Mouse (Mus musculus): Measurements from ENCODE around the gene Rnf157. TPM values are rescaled to one million over a fixed set of nuclear protein-coding genes. Genes with fewer than 3 reads are reported as not detected.
A peak's percentile ranks its signal among the peaks of the same experiment; 100 is the strongest.

Gene Rnf157
- total and polyA plus RNA-seq, 2 experiments from 2014 or later, result 56.7 to 105 TPM

DNA sequence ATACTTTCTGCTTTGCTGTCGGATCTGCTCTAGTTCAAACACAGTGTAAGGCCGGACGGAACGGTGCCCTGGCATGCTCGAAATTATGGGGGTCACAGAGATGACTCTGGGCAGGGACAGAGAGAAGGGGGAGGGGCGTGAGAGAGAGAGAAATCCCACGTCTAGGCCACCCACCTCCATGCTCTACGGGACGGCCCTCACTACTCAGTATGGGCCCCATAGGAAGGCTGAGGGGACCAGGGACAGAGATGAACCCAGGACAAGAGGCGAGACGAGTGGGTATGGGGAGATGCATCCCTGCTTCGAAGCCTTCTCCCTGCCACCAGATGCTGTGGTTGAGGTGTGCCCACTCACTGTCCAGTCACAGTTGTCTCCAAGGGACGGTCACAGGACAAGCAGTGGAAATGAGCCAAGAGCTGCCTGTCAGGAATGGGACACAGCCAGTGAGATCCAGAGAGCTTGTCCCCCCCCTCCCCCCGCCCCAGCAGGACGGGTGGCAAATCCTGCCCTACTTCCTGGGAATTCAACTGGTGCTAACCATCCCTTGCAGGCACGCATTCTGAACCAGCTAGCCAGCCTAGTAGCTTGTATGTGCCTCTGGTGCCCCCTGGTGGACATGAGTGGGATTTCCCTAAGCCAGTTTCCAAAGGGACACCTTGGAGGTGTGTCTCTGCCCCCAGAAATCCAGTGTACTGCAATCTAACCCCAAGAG, 32.9 kb upstream of the Rnf157 start:
- H3K36me3 ChIP-seq (ENCODE audit: insufficient read depth), result no peaks in the 10 kb centered on the region; the same call in 1 of the 2 replicates
- peak; percentile 99 for TF ChIP-seq CTCF (IDR thresholded peaks at IDR 0.05; ENCODE audit: low read depth)
- peaks cover 7% of the 10 kb centered on the region; the same call in 1 of the 2 replicates for H3K9me3 ChIP-seq (ENCODE audit: low read length)
- H3K4me1 ChIP-seq (ENCODE audit: insufficient read depth), result no peaks in the 10 kb centered on the region
- H3K4me2 ChIP-seq (ENCODE audit: low read depth), result no peak overlapping the region
- H3K9ac ChIP-seq, result no peak overlapping the region
- no peak overlapping the region for H3K4me3 ChIP-seq (ENCODE audit: low read depth, low read length)
- DNase-seq, result peak; percentile 93
- 40% methylated on average over 16 of the region's 16 CpGs for WGBS
- peak; percentile 78 for ATAC-seq
- peaks cover 7% of the 10 kb centered on the region; the same call in 1 of the 2 replicates for H3K27me3 ChIP-seq (ENCODE audit: insufficient read depth, low read length)
- no peak overlapping the region for H3K27ac ChIP-seq (ENCODE audit: low read depth, low read length)

DNA sequence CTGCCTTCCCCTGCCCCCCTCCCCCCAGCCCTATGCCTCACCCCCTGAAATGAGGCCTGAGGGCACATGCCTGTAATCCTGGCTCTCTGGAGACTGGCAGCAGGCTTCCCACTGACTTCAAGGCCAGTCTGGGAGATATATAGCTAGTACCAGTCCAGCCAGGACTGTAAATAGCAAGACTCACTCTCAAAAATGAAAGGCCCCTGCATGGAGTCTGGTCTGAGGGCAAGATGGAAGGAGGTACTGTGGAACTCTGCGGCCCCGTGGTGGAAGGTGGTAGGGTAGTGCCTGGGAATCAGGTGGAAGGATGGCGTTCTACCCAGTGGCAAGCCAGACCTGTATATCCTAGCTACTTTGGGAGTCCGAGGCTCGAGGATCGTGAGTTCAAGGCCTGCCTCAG, 31.1 kb upstream of the Rnf157 start:
- peaks cover 7% of the 10 kb centered on the region; the same call in 1 of the 2 replicates for H3K27me3 ChIP-seq (ENCODE audit: insufficient read depth, low read length)
- WGBS, result 84% methylated on average over 6 of the region's 6 CpGs
- H3K9me3 ChIP-seq (ENCODE audit: low read length), result no peaks in the 10 kb centered on the region
- peaks cover 6% of the 10 kb centered on the region for H3K36me3 ChIP-seq (ENCODE audit: insufficient read depth)
- no peak overlapping the region for H3K9ac ChIP-seq
- no peak overlapping the region for H3K4me3 ChIP-seq (ENCODE audit: low read depth, low read length)
- DNase-seq (no peak), ATAC-seq (no peak)
- TF ChIP-seq CTCF (IDR thresholded peaks at IDR 0.05; ENCODE audit: low read depth), result no peak
- H3K4me2 ChIP-seq (ENCODE audit: low read depth), result no peak overlapping the region
- H3K4me1 ChIP-seq (ENCODE audit: insufficient read depth), result no peaks in the 10 kb centered on the region
- no peak overlapping the region for H3K27ac ChIP-seq (ENCODE audit: low read depth, low read length)

DNA sequence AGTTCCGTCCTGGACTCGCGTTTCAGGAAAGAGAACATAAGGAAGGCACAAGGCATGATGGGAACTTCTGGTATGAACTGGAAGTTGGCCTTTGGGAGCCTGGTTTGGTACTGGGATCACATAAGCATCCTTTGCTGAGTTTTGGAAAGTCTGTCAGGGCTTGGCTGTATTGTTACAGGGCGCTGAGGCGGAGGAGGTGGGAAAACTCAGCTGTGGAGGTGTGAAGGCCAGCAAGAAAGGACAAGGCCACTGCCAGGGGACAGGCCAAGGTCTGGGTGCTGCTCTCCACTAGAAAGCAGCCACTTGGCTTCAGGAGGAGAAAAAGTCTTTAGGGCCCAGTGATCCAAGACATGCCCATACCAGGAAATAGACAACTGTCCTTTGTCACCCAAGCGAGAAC, 30.5 kb upstream of the Rnf157 start:
- Histone ChIP-seq H3K4me3 (ENCODE audit: low read depth, low read length) (no peak overlapping the region), H3K27me3 (ENCODE audit: insufficient read depth, low read length) (peaks cover 7% of the 10 kb centered on the region; the same call in 1 of the 2 replicates), H3K4me2 (ENCODE audit: low read depth) (no peak overlapping the region), H3K9ac (no peak overlapping the region), H3K4me1 (ENCODE audit: insufficient read depth) (no peaks in the 10 kb centered on the region), H3K9me3 (ENCODE audit: low read length) (no peaks in the 10 kb centered on the region), H3K27ac (ENCODE audit: low read depth, low read length) (no peak overlapping the region), H3K36me3 (ENCODE audit: insufficient read depth) (peaks cover 8% of the 10 kb centered on the region)
- TF ChIP-seq CTCF (IDR thresholded peaks at IDR 0.05; ENCODE audit: low read depth), result no peak
- 83% methylated on average over 6 of the region's 6 CpGs for WGBS
- DNase-seq (no peak), ATAC-seq (no peak)

DNA sequence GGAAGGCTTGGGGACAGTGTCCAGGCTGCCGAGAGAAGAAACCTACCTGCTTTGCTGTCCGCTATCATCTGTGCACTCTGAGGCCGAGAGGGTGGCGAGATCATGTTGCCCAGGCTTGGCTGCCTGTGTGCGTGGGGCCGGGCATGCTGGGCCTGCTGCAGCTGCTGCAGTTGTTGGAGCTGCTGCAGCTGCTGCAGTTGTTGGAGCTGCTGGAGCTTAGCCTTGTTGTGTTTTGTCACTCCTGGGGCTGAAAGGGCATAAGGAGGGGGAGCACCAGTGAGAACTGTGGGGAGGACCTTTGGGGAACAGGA, 30.0 kb upstream of the Rnf157 start:
- H3K36me3 ChIP-seq (ENCODE audit: insufficient read depth), result peaks cover 8% of the 10 kb centered on the region
- no peak for ATAC-seq

DNA sequence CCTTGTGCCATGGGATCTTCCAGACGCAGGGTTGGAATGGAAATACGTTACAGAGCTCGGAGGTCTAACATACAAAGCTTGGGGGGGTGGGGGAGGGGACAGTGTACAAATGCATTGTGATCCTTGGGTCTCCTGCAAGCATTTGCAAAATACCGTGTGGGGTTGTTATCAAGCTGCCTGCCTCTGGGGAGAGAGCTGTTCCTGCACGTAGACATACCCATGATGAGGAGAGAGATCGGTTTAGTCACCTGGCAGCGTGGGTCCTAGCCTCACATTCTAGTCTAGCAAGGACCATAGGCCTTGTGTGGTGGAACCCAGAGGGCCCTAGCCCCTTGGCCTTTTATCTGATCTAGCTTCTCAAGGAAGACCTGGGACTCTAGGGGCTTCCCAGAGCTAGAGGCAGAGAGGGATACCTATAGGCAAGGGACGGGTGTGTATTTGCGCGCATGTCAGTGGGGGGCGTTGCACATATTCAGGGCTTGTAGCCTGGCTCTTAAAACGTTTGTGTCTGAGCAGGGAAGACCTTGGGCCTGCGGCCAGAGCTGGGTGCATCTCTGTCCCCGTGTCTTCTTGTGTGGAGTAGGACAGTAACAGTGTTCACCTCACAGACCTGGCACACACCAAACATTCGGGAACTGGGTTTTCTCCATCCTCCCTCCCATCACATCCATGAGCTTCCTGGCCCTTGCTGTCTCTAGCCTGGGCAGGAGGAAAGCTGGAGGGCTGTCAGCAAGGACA, 29.5 kb upstream of the Rnf157 start:
- H3K36me3 ChIP-seq (ENCODE audit: insufficient read depth), result peaks cover 8% of the 10 kb centered on the region
- no peak overlapping the region for H3K27ac ChIP-seq (ENCODE audit: low read depth, low read length)
- 0 out of 2 replicates have a peak, but pooled peaks cover under 1% of the 10 kb centered on the region for H3K4me1 ChIP-seq (ENCODE audit: insufficient read depth)
- H3K9me3 ChIP-seq (ENCODE audit: low read length), result no peaks in the 10 kb centered on the region
- no peak overlapping the region for H3K4me3 ChIP-seq (ENCODE audit: low read depth, low read length)
- ATAC-seq, result no peak
- 83% methylated on average over 15 of the region's 15 CpGs for WGBS
- DNase-seq, result no peak
- H3K27me3 ChIP-seq (ENCODE audit: insufficient read depth, low read length), result peaks cover 6% of the 10 kb centered on the region; the same call in 1 of the 2 replicates
- no peak overlapping the region for H3K4me2 ChIP-seq (ENCODE audit: low read depth)
- no peak for TF ChIP-seq CTCF (IDR thresholded peaks at IDR 0.05; ENCODE audit: low read depth)
- H3K9ac ChIP-seq, result no peak overlapping the region

More for the DNA sequence above, 30.0 kb upstream of the Rnf157 start:
- Histone ChIP-seq H3K4me2 (ENCODE audit: low read depth) (no peak overlapping the region), H3K9me3 (ENCODE audit: low read length) (no peaks in the 10 kb centered on the region), H3K4me1 (ENCODE audit: insufficient read depth) (no peaks in the 10 kb centered on the region), H3K9ac (no peak overlapping the region), H3K4me3 (ENCODE audit: low read depth, low read length) (no peak overlapping the region), H3K27ac (ENCODE audit: low read depth, low read length) (no peak overlapping the region), H3K27me3 (ENCODE audit: insufficient read depth, low read length) (peaks cover 7% of the 10 kb centered on the region; the same call in 1 of the 2 replicates)
- DNase-seq, result no peak
- no peak for TF ChIP-seq CTCF (IDR thresholded peaks at IDR 0.05; ENCODE audit: low read depth)
- 77% methylated on average over 6 of the region's 6 CpGs for WGBS

DNA sequence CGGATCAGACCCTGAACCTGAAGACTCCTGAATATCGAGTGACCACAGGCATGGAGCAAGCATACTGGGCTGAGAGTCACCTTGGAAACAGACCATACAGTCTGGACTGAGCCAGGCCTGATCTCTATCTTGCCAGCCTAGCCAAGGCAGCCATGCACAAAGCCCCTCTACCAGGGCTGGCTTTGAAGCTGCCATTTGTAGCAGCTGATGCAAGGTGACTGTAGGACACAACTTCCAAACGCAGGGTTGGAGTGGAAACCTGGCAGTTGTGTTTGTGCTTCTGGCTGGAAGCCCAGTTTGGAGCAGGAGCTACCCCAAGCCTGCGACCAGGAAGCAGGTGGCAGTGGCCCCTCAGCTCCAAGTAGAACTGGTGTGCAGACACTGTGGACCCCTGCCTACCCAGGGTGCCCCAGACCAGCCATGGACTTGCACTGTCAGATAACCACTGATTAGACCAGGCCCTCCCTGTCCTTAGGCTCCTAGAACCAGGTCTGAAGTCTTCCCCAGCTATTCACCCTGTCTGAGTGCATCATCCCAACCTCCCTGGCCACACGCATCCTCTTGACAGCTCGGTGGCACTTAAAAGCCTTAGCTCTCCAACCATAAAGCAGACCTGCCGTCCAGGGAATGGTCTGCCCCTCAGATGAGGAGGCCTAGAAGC, 27.7 kb upstream of the Rnf157 start:
- Histone ChIP-seq H3K4me2 (ENCODE audit: low read depth) (no peak overlapping the region), H3K9me3 (ENCODE audit: low read length) (no peaks in the 10 kb centered on the region), H3K36me3 (ENCODE audit: insufficient read depth) (peaks cover 16% of the 10 kb centered on the region), H3K27ac (ENCODE audit: low read depth, low read length) (no peak overlapping the region), H3K27me3 (ENCODE audit: insufficient read depth, low read length) (no peaks in the 10 kb centered on the region), H3K9ac (no peak overlapping the region), H3K4me1 (ENCODE audit: insufficient read depth) (0 out of 2 replicates have a peak, but pooled peaks cover 4% of the 10 kb centered on the region), H3K4me3 (ENCODE audit: low read depth, low read length) (no peak overlapping the region)
- DNase-seq, result peak; percentile 27
- 71% methylated on average over 7 of the region's 7 CpGs for WGBS
- TF ChIP-seq CTCF (IDR thresholded peaks at IDR 0.05; ENCODE audit: low read depth), result no peak
- ATAC-seq, result no peak
